Mouse (Mus musculus) liver, adult 2 months (tissue): ENCODE data around the gene Tcf19.

Experiments used
- CTCF ChIP-seq: fragments of 200-500 bp; IDR thresholded peaks from 2 replicates; pipeline ENCODE4 v1.5.1; 2011; ENCODE audit warnings: low read depth, low read length, control low read depth
- POLR2A ChIP-seq: fragments of 200-500 bp; IDR thresholded peaks from 2 replicates; pipeline ENCODE4 v1.6.1; 2011; ENCODE audit warnings: low read length, control low read depth; ENCODE audit not compliant: insufficient read depth; ENCODE audit errors: extremely low read depth

DNA sequence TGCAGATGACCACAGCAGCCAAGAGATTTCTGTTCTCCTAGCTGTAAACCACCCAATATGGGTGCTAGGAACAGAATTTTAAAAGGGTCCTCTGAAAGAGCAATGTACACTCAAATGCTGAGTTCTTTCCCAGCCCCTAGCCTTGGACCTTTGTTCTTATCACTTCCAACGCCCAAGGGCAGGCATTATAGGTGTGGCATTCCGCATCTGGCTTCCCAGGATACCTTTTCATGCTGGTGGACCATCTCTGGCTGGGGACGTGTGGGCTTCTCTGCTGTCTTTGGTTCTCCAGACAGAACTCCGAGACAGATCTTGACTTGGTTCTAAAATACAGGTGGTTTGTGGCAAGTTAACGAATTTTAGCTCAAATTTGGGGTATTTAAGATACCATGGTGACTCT lies 13.9 kb downstream of the Tcf19 start:
- TF ChIP-seq POLR2A (no peak), CTCF (no peak)
